Mouse (Mus musculus) liver, embryonic 18 days (tissue): ENCODE results near the gene Olfr539. TPM values are rescaled to one million over a fixed set of nuclear protein-coding genes. Genes with fewer than 3 reads are reported as not detected.

Source experiments
- polyA plus RNA-seq: library from polyadenylated mRNA; depleted of rRNA; stranded (reverse); fragments of >200 nt; gene quantifications from 2 replicates; pipeline ENCODE4 v1.2.3, GENCODE M21; 2012; rRNA removed

The Olfr539 gene
- not detected in 2 replicates for polyA plus RNA-seq

GRCm38 (mm10) chr7:140659630-140660029, at the start of gene Olfr539:
Gene Olfr539 (plus strand): TSS chr7:140659930.

GRCm38 (mm10) chr7:140628670-140629069, 31.1 kb upstream of the Olfr539 start, which contains the start of gene Olfr61:
Gene Olfr61 (plus strand): TSS chr7:140628970.

GRCm38 (mm10) chr7:140646152-140646551, 13.6 kb upstream of the Olfr539 start, which contains the start of gene Olfr53:
Gene Olfr53 (plus strand): TSS chr7:140646452.

GRCm38 (mm10) chr7:140681651-140682050, 21.9 kb downstream of the Olfr539 start, which contains the start of gene Olfr45:
Gene Olfr45 (plus strand): TSS chr7:140681951.

GRCm38 (mm10) chr7:140696967-140697366, 37.2 kb downstream of the Olfr539 start, which contains the start of gene Olfr541:
Gene Olfr541 (plus strand): TSS chr7:140697267.

Other genes starting within 250 kb of the Olfr539 start
- gene Olfr532, start 238.3 kb upstream of the Olfr539 start, polyA plus RNA-seq: not detected in 2 replicates
- not detected in 2 replicates for gene Olfr533, start 196.6 kb upstream of the Olfr539 start, polyA plus RNA-seq
- not detected in 2 replicates for gene Olfr535, start 175.7 kb upstream of the Olfr539 start, polyA plus RNA-seq
- not detected in 2 replicates for gene Olfr536, start 152.5 kb upstream of the Olfr539 start, polyA plus RNA-seq
- gene Olfr538, start 92.0 kb upstream of the Olfr539 start, polyA plus RNA-seq: not detected in 2 replicates
- gene Olfr46, start 58.7 kb upstream of the Olfr539 start, polyA plus RNA-seq: not detected in 2 replicates
- not detected in 2 replicates for gene Olfr61, start 31.0 kb upstream of the Olfr539 start, polyA plus RNA-seq
- not detected in 2 replicates for gene Olfr53, start 13.5 kb upstream of the Olfr539 start, polyA plus RNA-seq
- not detected in 2 replicates for gene Olfr45, start 22.0 kb downstream of the Olfr539 start, polyA plus RNA-seq
- not detected in 2 replicates for gene Olfr541, start 37.3 kb downstream of the Olfr539 start, polyA plus RNA-seq
- gene Cyp2e1, start 103.8 kb downstream of the Olfr539 start, polyA plus RNA-seq: 60.5 and 91.1 TPM in 2 replicates
- gene Syce1, start 127.9 kb downstream of the Olfr539 start, polyA plus RNA-seq: 0.06 and 0.07 TPM in 2 replicates
- gene Zfp941, start 162.2 kb downstream of the Olfr539 start, polyA plus RNA-seq: 0.17 and 0.21 TPM in 2 replicates
- gene Urah, start 175.1 kb downstream of the Olfr539 start, polyA plus RNA-seq: 112 and 142 TPM in 2 replicates
- gene Scgb1c1, start 185.6 kb downstream of the Olfr539 start, polyA plus RNA-seq: not detected in 2 replicates
- not detected in 2 replicates for gene Odf3, start 187.9 kb downstream of the Olfr539 start, polyA plus RNA-seq
- not detected in 2 replicates for gene Gm45785, start 196.4 kb downstream of the Olfr539 start, polyA plus RNA-seq
- gene Ric8a, start 197.0 kb downstream of the Olfr539 start, polyA plus RNA-seq: 17.1 and 20.2 TPM in 2 replicates
- 18.5 TPM in 2 replicates for gene Bet1l, start 197.6 kb downstream of the Olfr539 start, polyA plus RNA-seq
- gene Psmd13, start 222.0 kb downstream of the Olfr539 start, polyA plus RNA-seq: 36.4 TPM in 2 replicates
- gene Sirt3, start 222.4 kb downstream of the Olfr539 start, polyA plus RNA-seq: 46.5 and 51.9 TPM in 2 replicates
- 0.19 and 0.20 TPM in 2 replicates for gene Cox8b, start 240.5 kb downstream of the Olfr539 start, polyA plus RNA-seq